Mouse (Mus musculus): ENCODE results near the gene Cadm4. TPM values are rescaled to one million over a fixed set of nuclear protein-coding genes. Genes with fewer than 3 reads are reported as not detected.

The Cadm4 gene
- polyA plus RNA-seq, 1 experiment from 2014 or later: 81.1 TPM

GRCm38 (mm10) chr7:24544506-24544905, 62.7 kb downstream of the Cadm4 start:
- no peak for ATAC-seq (replicated peaks)

GRCm38 (mm10) chr7:24546068-24546614, 64.3 kb downstream of the Cadm4 start, which contains the start of the genes Pinlyp and Xrcc1:
TSS of gene Pinlyp (minus strand) at chr7:24546118.
TSS of gene Xrcc1 (plus strand) at chr7:24546289.
- 39% methylated on average over 13 of the region's 13 CpGs for WGBS
- H3K36me3 ChIP-seq (replicated peaks): no peaks in the 10 kb centered on the region

More at GRCm38 (mm10) chr7:24544506-24544905, 62.7 kb downstream of the Cadm4 start:
- no peaks in the 10 kb centered on the region for H3K27me3 ChIP-seq (replicated peaks)
- no peak overlapping the region for H3K4me2 ChIP-seq
- peaks cover 16% of the 10 kb centered on the region for H3K4me1 ChIP-seq
- no peak overlapping the region for H3K9ac ChIP-seq
- no peak overlapping the region for H3K27ac ChIP-seq
- H3K4me3 ChIP-seq: no peak overlapping the region
- H3K36me3 ChIP-seq (replicated peaks): no peaks in the 10 kb centered on the region
- WGBS: 83% methylated on average over 2 of the region's 2 CpGs
- H3K9me3 ChIP-seq: no peaks in the 10 kb centered on the region

DNA sequence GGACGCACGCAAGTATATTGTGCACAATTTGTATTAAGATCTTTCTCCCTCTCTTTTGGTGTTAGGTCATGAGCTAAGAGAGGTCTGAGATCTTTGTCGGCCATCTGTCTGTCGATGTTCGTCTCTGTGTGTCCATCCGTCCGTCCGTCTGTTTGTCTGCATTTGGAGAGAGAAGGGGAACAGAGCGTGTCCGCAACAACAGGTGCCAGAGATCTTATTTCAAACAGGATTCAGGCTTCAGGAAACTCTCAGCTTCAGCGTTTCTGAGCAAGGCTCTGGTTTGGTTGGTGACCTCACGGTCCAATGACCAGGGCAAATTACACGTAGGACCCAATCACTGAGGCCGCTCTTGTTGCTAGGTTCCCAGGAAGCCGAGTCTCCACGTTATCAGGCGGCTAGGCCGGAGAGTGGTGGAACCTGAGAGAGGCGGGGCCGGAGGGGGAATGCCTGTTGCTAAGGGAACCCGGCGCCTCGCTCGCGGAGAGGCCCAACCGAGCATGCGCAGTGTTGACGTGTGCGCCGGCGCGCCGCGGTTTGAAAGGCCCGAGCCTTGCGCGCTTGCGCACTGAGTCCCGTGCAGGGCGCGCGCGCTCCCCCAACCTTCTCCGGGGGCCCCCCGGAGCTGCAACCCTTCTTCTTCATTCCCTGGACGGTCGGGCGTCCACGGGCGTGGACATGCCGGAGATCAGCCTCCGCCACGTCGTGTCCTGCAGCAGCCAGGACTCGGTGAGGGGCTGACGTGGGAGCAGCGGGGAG, 65.0 kb downstream of the Cadm4 start:
- Histone ChIP-seq H3K27ac (peak overlapping the region; percentile 73), H3K4me1 (peaks cover 16% of the 10 kb centered on the region), H3K36me3 (replicated peaks) (no peaks in the 10 kb centered on the region; the same call in 1 of the 2 replicates), H3K4me2 (peak overlapping the region; percentile 75), H3K4me3 (peak overlapping the region; percentile 87), H3K9me3 (no peaks in the 10 kb centered on the region), H3K9ac (peak overlapping the region; percentile 84), H3K27me3 (replicated peaks) (no peaks in the 10 kb centered on the region)
- ATAC-seq (replicated peaks): peak; percentile 98
- WGBS: under 1% methylated on average over 57 of the region's 57 CpGs

More at GRCm38 (mm10) chr7:24546068-24546614, 64.3 kb downstream of the Cadm4 start, which contains the start of the genes Pinlyp and Xrcc1:
- Histone ChIP-seq H3K4me3 (peak within 1 kb of the TSS; percentile 87), H3K4me1 (peaks cover 16% of the 10 kb centered on the region), H3K27ac (peak within 1 kb of the TSS; percentile 73), H3K4me2 (peak within 1 kb of the TSS; percentile 75), H3K9ac (peak within 1 kb of the TSS; percentile 84), H3K27me3 (replicated peaks) (no peaks in the 10 kb centered on the region), H3K9me3 (no peaks in the 10 kb centered on the region)
- no peak; the same call in 1 of the 2 replicates for ATAC-seq (replicated peaks)

DNA sequence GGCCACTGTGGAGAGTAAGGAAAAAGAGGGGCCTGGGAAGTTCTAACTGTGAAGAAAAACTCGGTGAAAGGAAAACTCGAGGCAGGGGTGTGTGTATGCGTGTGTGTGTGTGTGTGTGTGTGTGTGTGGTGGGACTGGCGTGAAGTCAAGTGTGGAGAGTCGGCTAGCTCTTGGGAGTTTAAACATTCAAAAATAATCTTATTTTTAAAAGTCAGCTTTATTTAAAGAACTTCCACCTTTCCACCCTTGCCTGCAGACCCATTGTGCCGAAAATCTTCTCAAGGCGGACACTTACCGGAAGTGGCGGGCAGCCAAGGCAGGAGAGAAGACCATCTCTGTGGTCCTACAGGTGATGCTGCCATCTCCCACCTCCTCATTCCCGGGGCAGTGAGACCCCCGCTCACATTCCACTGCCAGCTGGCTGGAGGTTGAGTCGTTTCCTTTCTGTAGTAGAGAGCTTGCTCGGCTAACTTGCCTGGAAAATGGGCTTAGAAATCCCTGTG, 65.8 kb downstream of the Cadm4 start:
- Histone ChIP-seq H3K36me3 (replicated peaks) (no peaks in the 10 kb centered on the region; the same call in 1 of the 2 replicates), H3K4me1 (peaks cover 16% of the 10 kb centered on the region), H3K9me3 (no peaks in the 10 kb centered on the region), H3K27me3 (replicated peaks) (no peaks in the 10 kb centered on the region), H3K27ac (0 out of 2 replicates have a peak overlapping the region, but pooled peaks have one; percentile 73), H3K9ac (peak overlapping the region; percentile 84), H3K4me2 (peak overlapping the region; percentile 75), H3K4me3 (peak overlapping the region; percentile 87)
- peak; percentile 28; the same call in 1 of the 2 replicates for ATAC-seq (replicated peaks)
- WGBS: 25% methylated on average over 13 of the region's 13 CpGs

- H3K9me3 ChIP-seq: no peaks in the 10 kb centered on the region
- no peaks in the 10 kb centered on the region; the same call in 1 of the 2 replicates for H3K36me3 ChIP-seq (replicated peaks)
- ATAC-seq (replicated peaks): no peak
- no peak overlapping the region for H3K9ac ChIP-seq
- 95% methylated on average over 12 of the region's 12 CpGs for WGBS
- no peak overlapping the region for H3K4me3 ChIP-seq
- H3K4me1 ChIP-seq: peaks cover 8% of the 10 kb centered on the region
- H3K27ac ChIP-seq: no peak overlapping the region
- no peak overlapping the region for H3K4me2 ChIP-seq
- H3K27me3 ChIP-seq (replicated peaks): no peaks in the 10 kb centered on the region
Observed at GRCm38 (mm10) chr7:24551985-24552759, 70.3 kb downstream of the Cadm4 start.

Other genes with a start within 250 kb of the Cadm4 start
- gene Zfp109, start 244.5 kb upstream of the Cadm4 start, polyA plus RNA-seq (2015; fragmentation: Nextera tagmentation; extraction: Ambion mirVana): 5.2 and 5.9 TPM in 2 replicates
- gene Zfp108, start 227.2 kb upstream of the Cadm4 start, polyA plus RNA-seq (2015; fragmentation: Nextera tagmentation; extraction: Ambion mirVana): 7.0 and 7.9 TPM in 2 replicates
- gene Zfp93, start 211.6 kb upstream of the Cadm4 start, polyA plus RNA-seq (2015; fragmentation: Nextera tagmentation; extraction: Ambion mirVana): 8.3 and 9.6 TPM in 2 replicates
- 47.2 and 48.6 TPM in 2 replicates for gene Zfp61, start 180.8 kb upstream of the Cadm4 start, polyA plus RNA-seq (2015; fragmentation: Nextera tagmentation; extraction: Ambion mirVana)
- 23.6 and 24.5 TPM in 2 replicates for gene Zfp94, start 165.4 kb upstream of the Cadm4 start, polyA plus RNA-seq (2015; fragmentation: Nextera tagmentation; extraction: Ambion mirVana)
- 0.48 TPM in 1 of 2 replicates, not detected in the other for gene Tescl, start 148.1 kb upstream of the Cadm4 start, polyA plus RNA-seq (2015; fragmentation: Nextera tagmentation; extraction: Ambion mirVana)
- gene Lypd5, start 132.8 kb upstream of the Cadm4 start, polyA plus RNA-seq (2015; fragmentation: Nextera tagmentation; extraction: Ambion mirVana): not detected in 2 replicates
- gene Kcnn4, start 111.8 kb upstream of the Cadm4 start, polyA plus RNA-seq (2015; fragmentation: Nextera tagmentation; extraction: Ambion mirVana): 0.92 and 1.1 TPM in 2 replicates
- 38.4 and 40.3 TPM in 2 replicates for gene Smg9, start 82.4 kb upstream of the Cadm4 start, polyA plus RNA-seq (2015; fragmentation: Nextera tagmentation; extraction: Ambion mirVana)
- gene Irgc1, start 29.7 kb upstream of the Cadm4 start, polyA plus RNA-seq (2015; fragmentation: Nextera tagmentation; extraction: Ambion mirVana): not detected in 2 replicates
- gene Plaur, start 19.5 kb upstream of the Cadm4 start, polyA plus RNA-seq (2015; fragmentation: Nextera tagmentation; extraction: Ambion mirVana): 1.6 and 1.9 TPM in 2 replicates
- 336 and 344 TPM in 2 replicates for gene Zfp428, start 25.0 kb downstream of the Cadm4 start, polyA plus RNA-seq (2015; fragmentation: Nextera tagmentation; extraction: Ambion mirVana)
- gene AC161166.1, start 30.4 kb downstream of the Cadm4 start, polyA plus RNA-seq (2015; fragmentation: Nextera tagmentation; extraction: Ambion mirVana): 2.1 and 2.2 TPM in 2 replicates
- 31.8 and 33.2 TPM in 2 replicates for gene Irgq, start 48.7 kb downstream of the Cadm4 start, polyA plus RNA-seq (2015; fragmentation: Nextera tagmentation; extraction: Ambion mirVana)
- gene Pinlyp, start 64.1 kb downstream of the Cadm4 start, polyA plus RNA-seq (2015; fragmentation: Nextera tagmentation; extraction: Ambion mirVana): not detected in 2 replicates
- 67.1 and 76.5 TPM in 2 replicates for gene Xrcc1, start 64.3 kb downstream of the Cadm4 start, polyA plus RNA-seq (2015; fragmentation: Nextera tagmentation; extraction: Ambion mirVana)
- gene Ethe1, start 105.5 kb downstream of the Cadm4 start, polyA plus RNA-seq (2015; fragmentation: Nextera tagmentation; extraction: Ambion mirVana): 25.4 and 25.8 TPM in 2 replicates
- gene Zfp575, start 105.6 kb downstream of the Cadm4 start, polyA plus RNA-seq (2015; fragmentation: Nextera tagmentation; extraction: Ambion mirVana): 16.3 and 18.1 TPM in 2 replicates
- gene Phldb3, start 128.7 kb downstream of the Cadm4 start, polyA plus RNA-seq (2015; fragmentation: Nextera tagmentation; extraction: Ambion mirVana): not detected in 2 replicates
- gene Lypd3, start 154.5 kb downstream of the Cadm4 start, polyA plus RNA-seq (2015; fragmentation: Nextera tagmentation; extraction: Ambion mirVana): 0.31 and 0.49 TPM in 2 replicates
- gene Tex101, start 194.7 kb downstream of the Cadm4 start, polyA plus RNA-seq (2015; fragmentation: Nextera tagmentation; extraction: Ambion mirVana): 0.17 TPM in 1 of 2 replicates, not detected in the other
- not detected in 2 replicates for gene BC049730, start 227.2 kb downstream of the Cadm4 start, polyA plus RNA-seq (2015; fragmentation: Nextera tagmentation; extraction: Ambion mirVana)
- gene Gm4763, start 244.9 kb downstream of the Cadm4 start, polyA plus RNA-seq (2015; fragmentation: Nextera tagmentation; extraction: Ambion mirVana): not detected in 2 replicates